Mouse (Mus musculus) gastrocnemius, postnatal 14 days (tissue): ENCODE measurements at regions not wholly inside any gene's neighbourhood (a gene's known extent, or its start where the extent isn't known, plus 50 kb on each side); places are given as distances from the start of the nearest gene placed in this dataset.

Experiments
- DNase-seq: peaks from one replicate; pipeline ENCODE4 v3.0.0; 2021; ENCODE audit warnings: mixed read lengths
- intact Hi-C: fragments of 180-260 bp; cut with DNase I; formaldehyde crosslinking; loops from one replicate; pipeline ENCODE4 v1.15.1; 2025; ENCODE audit warnings: low total_unique reads

DNA sequence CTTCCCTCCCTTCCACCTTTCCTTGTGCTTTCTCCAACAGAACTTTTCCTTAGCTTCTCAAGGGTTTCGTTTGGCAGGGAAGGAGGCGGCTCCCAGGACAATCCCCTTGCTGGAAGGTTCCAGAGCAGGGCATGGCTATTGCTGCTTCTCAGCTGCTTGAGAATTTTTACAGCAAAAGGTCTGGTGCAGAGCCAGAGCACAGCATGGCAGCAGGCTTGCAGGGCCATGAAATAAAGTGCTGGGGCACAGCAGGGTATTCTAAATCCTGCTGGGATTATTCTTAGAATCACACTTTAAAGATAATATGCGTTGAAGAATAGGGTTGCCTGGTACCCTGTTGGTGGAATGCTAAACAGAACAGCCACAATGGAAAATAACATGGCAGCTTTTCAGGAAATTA lies 648.5 kb downstream of the Bcl11a start:
- no peak for DNase-seq
- intact Hi-C loops, result no loop called here

DNA sequence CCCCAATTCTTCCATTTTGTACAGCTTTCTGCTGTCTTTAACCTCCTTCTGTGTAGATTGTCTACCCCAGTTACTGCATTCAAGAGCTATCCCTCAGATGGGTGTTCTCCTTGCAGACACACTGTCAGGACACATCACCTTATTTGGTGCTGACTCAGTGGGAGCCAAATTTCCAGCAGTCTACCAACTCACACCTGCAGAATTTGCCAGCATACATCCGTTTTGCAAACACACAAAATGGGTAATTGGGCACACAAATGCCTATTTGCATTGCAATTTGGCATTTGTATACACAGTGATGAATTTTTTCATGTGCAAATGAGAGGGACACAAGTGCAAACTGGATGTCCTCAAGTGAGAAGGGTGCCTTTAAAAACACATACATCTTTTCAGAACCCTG lies 649.5 kb downstream of the Bcl11a start:
- intact Hi-C loops, result no loop called here

DNA sequence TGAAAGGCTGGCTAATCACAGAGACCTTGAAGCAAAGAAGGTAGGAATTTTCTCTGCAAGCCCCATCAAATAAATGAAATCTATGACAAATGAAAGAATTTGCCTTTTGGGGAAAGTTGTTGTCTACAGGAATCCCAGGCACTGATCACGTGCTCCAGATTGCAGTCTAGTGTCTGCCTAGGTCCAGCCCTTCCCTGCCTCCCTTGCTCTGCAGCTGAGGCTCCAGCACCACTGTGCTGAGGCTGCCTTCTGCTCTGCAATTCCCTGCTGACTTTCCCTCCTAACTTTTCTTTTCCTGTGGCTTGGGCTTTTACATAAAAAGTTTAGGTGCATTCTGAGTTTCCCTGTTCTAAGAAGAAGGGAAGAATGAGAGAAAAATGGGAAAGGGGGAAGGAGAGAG lies 653.6 kb downstream of the Bcl11a start:
- no peak for DNase-seq
- intact Hi-C loops, result no loop called here

More for the DNA sequence above, 649.5 kb downstream of the Bcl11a start:
- DNase-seq, result no peak

DNA sequence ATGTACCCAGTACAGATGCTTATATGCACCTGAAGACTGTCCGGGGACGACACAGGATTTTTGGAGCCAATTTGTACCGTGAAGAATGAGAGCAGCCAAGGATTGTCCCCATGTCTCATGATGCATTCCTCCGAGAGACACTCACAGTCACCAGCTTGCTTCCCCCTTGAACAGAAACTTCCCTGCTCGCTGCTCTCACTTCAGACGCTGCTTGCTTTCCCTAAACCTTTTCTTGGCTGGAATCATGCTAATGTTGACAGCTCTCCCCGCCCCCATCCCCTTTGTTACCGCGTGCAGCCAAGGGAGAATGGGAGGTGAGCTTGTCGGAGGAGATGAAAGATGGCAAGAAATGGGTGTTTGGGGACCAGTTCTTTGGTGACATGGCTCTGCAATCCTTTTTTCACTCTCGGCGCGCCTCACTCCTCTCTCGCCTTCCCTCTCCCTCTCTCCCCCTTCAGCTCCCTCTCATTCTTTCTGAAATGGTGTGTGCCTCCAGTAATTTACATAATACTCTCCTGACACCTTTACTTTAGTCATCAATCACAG lies 661.9 kb downstream of the Bcl11a start:
- DNase-seq, result no peak
- intact Hi-C loops, result no loop called here

DNA sequence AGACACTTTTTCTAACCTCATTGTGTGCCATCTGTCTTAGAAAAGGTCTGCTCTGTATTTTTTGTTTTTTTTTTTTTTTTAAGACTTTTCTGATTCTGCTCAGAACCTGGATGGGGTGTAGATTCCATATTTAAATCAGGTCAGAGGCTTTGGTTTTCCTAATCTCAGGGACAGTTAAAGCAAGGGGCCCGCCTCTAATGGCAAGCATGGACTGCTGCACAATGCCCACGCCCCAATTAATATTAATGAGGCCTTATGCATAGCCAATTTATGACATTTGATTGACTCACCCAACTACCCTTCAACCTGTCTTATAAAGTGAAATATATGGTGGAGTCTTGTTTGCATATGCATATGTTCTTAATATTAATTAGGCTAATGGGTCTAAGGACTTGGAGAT lies 662.6 kb downstream of the Bcl11a start:
- DNase-seq, result no peak
- intact Hi-C loops, result no loop called here

DNA sequence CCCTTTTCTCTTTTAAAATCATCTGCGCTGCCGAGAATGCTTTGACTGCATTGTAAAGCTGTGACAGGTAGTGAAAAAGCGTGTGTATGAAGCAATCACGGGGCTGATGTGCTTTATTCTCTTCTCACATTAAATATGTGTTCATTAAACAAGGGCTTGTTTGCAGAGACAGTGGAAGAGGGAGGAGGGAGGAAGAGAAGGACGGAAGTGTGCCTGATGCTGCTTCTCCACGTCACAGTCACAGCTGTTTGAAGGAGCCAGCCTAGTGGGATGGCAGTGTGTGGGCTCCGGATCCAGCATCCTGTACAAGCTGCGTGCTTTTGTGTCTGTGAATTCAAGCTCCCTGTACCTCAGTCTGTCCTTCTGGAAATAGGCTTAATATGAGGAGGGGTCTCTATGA lies 664.7 kb downstream of the Bcl11a start:
- intact Hi-C loops, result no loop called here
- DNase-seq, result no peak

DNA sequence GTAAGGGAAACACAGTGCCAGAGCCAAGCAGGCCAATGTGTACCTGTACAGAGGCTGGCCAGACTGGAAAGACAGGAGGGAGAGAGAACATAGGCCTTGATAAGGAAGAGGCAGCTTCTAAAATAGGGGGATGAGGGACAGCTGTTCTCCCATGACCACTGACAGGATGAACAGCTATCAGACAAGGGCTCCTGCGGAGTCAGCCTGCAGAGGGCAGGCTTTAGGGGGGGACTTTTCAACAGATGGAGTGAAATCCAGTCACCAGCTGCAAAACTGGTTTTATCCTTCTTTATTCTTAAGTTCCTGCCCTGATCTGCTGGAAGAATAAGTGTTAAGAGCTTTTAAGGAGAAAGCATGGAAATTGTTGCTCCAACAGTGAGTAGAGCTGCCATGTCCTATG lies 665.6 kb downstream of the Bcl11a start:
- intact Hi-C loops, result no loop called here
- DNase-seq, result no peak

DNA sequence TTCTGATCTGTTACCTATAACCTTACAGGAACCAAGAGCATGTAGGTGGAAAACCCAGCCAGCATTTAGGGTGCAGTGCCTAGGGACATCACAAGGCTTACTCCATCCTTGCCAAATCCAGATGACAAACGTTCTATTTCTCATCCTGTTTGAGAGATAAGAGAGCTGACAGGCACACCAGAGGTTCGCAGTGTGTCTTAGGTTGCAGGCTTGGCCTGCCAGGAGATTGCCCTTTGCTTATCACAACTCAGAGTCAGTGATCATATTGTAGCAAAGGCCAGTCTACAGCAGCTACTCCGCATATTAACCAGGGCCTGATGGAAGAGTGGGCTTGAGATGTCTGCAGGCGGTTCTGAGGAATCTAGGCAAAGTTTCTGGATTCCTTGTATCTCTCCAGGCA lies 668.0 kb downstream of the Bcl11a start:
- intact Hi-C loops, result no loop called here
- DNase-seq, result no peak

DNA sequence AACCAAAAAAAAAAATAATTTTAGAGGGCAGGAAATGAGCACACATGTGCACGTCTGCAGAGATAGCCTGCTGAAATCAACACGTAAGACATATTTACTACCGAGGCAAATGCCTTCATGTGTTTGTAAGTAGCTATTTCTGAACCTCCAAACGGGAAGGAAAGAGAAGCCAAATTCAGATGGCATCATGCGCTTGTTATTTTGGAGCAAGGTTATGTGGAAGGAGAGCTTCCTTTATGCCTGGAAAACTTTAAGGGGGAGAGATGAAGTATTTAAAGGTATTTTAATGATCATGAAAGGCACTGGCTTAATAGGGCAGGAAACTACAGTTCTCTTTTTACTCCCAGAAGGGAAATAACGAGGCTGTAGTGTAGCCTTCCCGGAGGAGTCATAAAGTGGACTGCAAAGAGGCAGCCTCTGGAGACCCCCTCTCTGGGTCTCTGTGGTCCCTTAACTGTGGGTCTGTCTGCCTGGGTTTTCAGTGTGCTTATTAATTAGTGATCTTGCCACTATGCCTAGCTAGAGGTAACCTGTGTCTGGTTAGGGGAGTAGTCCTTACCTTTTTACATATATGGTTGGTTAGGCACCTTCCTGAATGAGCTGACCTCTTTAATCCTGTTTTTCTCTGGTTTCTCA lies 672.4 kb downstream of the Bcl11a start:
- DNase-seq, result no peak
- intact Hi-C loops, result no loop called here

DNA sequence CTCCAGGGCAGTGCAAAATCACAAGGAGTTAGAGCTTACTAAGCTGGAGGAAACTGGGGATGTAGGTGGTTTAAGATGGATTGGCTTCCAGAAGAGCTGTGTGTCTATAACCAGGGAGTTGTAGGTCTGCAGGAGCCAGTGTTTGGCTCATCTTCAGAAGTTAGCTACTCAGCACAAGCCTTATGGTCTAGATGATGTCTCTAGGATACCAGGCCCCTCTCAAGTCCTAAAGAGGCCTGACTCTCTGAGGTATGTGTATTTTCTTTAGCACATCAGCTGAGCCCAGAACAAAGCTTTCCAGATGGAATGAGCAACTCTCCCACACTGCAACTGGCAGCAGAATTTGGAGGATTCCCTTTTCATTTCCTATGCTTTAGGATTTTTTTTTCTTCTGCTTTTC lies 680.3 kb downstream of the Bcl11a start:
- no peak for DNase-seq
- intact Hi-C loops, result no loop called here

DNA sequence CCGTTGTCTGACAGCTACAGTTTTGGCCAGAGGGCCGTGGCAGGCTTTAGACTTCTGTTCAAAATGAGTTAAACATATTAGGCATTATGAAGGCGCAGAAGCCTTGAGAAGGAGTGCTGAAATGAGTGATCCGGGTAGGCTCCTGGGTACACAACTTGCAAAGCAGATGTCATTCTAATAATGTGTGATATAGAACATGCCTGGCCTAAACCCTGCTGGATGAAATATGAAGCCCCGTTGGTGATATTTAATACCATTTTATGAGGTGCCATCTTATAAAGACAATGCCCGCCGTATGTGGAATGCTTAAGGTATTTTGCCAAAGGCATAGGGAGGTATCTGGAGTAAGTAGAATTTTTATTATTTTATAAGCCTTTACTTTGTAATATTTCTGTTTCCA lies 705.6 kb downstream of the Bcl11a start:
- intact Hi-C loops, result no loop called here

DNA sequence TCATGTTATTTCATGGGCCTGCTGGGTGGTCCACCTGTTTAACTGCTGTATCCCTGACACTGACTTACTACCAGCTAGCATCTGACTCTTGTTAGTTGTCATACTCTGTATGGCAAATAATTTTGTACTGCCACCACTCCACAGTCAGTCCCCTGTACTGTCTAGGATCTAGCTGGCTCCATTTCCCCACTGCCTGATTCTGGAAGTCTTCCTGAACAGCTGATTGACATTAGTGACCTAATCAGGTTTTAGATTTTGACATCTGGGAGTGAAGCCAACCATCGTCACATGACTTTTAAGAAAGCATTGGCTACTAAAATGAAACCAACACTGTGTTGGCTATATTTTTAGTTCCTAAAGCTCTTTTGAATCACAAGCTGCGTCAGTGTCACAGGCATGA lies 711.3 kb downstream of the Bcl11a start:
- no peak for DNase-seq
- intact Hi-C loops, result no loop called here

More for the DNA sequence above, 705.6 kb downstream of the Bcl11a start:
- DNase-seq, result no peak

DNA sequence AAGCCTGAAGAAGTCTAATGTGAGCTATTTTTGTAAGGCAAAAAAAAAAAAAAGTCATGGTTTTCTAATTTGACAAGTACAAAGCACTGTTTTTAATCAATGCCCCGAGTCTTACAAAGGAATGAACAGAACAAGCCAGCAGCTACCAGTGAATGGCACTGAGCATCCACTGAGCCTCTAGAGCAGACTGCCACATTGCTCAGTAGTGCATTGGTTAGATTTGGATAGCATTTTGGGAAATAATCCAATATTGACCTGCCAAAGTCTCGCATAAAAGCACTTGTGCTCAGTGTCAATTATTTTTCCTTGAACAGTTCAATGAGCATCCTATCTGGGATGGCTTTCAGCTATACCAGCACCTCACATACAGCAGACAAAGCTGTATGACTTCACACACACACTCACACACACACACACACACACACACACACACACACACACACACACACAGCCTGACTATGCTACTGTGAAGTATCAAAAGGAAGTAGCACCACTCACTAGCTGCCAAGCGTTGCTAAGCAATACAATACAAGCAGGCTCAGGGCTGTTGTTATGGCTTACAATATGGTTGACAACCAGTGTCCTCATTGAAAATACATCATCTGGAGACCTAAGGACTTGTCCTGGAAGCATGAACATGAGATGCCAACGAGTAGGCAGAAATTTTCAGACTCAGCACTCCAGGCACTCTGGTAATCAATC lies 717.8 kb downstream of the Bcl11a start:
- DNase-seq, result no peak
- intact Hi-C loops, result no loop called here

DNA sequence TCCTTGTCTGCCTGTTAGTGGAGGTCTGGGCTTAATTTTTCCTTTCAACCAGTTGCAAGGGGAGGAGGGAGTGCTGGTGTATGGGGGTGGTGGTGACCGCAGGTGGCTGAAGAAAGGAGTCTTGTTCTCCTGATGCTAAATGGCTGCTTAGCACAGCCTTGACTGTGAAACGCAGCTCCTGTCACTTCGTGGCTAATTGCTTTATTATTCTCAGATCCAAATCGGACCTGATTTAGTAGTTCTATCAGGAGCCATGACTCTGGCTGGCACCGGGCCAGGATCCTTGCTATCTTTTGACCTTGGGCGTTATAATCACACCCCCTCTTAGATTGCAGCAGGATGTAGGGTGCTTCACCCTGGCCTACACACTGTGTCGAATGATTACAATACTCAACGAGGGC lies 726.8 kb downstream of the Bcl11a start:
- intact Hi-C loops, result no loop called here
- DNase-seq, result peak; percentile 3

DNA sequence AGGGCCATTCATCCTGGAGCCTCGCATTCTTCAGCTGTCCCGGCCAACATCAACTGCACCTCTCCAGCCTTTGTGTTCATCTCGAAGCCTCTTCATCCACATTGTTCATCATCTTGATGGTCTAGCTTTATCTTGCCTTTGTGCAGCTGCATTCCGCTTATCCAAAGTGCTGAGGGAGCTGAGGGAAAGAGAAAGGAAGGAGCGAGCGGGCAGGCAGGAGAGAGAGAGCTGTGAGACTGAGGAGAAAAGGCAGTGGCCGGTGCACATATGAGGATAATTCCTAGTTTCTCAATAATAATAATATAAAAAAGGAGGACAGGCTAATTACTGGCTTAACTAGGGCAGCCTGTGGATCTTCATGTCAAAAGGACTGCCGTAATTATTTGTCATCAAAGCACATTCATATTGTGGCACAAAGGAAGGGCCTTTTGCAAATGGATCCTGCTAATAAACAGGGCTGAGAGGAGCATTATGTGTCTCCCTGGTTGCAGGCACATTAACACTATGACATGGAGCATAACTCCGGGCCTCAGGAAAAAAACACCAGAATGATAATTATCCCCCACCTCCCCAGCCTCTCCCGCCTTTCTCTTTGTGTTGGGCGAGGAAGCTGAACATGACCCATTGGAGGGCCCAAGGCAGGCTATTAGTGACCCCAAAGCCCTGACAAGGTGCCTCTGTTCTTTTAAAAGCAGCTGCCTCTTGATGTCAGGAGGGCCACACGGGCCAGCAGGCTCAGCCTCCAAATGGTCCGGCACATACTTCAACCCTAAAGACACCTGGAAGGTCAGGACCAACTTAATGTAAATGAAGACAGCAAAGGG lies 751.9 kb downstream of the Bcl11a start:
- intact Hi-C loops, result no loop called here
- no peak for DNase-seq

DNA sequence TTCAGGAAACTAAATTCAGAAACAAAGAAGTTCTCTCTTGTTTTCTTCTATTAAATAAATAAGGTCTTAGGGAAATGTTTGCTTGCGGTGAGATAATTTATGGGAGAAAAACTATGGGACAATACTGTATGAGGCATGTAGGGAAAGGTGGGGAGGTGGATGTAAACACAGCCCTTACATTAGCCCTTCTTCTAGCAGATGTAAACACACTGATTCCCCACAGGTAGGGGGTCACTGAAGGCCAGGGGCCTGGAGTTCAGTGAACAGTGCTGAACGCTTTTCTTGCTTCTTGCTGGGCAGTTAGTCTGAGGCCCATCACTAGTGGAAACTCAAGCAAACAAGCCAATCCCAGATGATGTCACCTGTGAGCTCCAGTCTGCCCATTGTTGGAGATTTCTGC lies 752.6 kb downstream of the Bcl11a start:
- no peak for DNase-seq
- intact Hi-C loops, result no loop called here

DNA sequence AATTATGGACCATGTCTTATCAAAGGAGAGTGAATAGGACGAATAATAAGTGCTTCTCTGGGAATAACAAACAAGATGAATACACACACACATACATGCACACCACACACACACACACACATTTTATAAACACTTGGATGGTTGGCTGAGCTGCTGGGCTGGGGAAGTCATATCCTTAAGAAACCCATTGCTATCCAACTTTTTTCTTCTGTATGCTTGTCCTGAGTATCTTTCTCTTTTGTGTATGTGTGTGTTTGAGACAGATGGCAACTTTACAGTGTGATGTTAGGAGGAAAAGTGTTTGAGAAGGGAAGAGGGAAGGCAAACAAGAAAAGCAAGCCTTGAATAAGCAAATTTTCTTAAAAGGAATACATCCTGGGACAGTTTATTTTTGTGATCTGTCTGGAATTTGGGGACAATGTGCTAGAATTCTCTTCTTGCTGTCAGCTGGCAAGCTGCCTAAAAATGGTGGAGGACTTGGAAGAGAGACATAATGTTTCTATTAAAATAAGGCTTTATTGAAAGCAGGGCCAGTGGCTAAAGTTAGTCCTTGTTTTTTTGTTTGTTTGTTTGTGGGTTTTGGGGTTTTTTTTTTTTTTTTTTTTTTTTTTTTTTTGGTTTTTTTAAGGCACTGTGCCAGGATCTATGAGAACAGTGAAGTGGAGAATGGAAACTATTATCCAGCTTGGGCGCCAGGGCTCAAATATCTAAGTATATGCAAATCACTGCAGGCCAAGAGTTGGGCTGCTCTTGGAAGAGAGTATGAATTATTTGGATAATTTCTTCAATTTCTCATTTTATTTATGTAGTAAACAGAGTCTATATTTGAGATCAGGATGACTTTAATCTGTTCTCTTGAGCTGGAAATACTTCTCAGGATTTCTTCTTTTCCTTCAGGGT lies 766.2 kb downstream of the Bcl11a start:
- no peak for DNase-seq
- intact Hi-C loops, result no loop called here

DNA sequence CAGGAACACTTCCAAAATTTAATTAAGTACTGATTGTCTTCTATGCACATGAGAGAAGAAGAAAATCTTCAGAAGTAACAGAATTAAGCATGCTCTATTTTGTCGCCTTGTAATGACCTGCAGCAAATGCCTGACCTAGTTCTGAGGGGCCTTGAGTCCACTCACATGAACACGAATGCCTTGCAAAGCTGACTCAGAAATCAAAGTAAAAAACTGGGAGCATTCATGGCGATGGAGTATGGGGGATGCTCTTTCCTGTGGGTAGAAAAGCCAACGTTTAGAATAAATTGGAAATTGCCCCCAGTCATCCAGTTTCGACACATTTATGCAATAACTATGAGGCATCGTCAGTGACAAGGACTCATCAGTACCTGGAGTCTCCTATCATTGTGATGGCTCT lies 779.1 kb downstream of the Bcl11a start:
- DNase-seq, result no peak
- intact Hi-C loops, result no loop called here

DNA sequence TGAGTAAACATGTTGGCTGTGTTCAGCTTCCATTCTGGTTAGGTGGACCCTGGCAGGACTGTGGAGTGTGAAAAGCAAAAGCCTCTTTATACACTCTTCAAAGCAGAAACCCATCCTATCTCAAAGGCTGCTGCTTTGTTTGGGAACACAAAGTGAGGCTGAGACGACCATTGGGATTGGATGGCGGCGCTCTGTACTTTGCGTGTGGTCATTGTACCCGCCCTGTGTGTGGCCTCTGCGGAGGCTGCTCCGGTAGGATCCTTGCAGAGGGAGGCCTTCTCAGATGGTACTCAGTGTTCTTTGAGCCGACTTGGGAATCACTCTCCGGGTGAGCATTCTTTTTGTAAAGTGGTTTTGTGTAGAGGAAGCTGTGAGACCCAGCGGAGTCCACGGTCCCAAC lies 786.8 kb downstream of the Bcl11a start:
- intact Hi-C loops, result no loop called here
- no peak for DNase-seq
